Mouse (Mus musculus): Measurements from ENCODE around the gene St3gal3.

Gene St3gal3

DNA sequence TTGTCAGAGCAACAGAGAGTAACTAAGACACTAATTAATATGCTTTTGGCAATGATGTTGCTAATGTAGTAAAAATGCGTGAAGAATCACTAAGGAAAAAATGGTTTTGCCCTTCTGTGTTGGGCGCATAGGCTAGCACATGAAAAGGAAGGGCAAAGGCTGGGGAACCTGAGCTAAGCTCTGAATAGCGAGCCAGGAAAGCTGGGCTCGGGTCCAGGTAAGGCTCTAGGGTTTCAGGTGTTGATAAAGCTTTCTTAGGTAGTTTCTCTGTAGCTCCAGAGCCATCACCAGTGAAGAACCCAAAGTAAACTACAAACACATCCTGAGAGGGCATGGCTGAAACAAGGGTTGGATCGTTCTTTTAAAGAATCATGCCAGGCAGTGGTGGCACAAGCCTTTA is 6.8 kb upstream of the St3gal3 start:
- DNase-seq (ENCODE audit: low read depth, low spot score), result no peak

DNA sequence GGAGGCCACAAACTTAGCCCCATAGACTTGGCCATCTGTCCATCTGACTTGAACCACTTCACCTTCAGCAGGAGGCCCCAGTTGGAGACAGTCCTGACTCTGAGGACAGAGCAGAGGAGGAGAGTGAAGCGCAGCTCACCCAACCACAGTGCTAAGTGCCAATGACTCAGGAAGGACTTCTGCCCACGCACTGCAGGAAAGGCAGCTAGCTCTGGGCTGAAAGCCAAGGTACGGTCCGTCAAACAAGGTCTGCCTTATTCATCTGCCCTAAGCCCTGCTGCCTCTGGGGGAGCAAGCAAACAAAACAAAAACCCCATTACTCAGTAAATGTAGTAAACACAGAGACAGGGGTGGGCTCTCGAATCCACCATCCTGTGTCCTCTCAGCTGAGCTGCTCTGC is 4.2 kb upstream of the St3gal3 start:
- peak; percentile 99 for DNase-seq (ENCODE audit: low read depth, low spot score)

- no peak for DNase-seq (ENCODE audit: low read depth, low spot score)
These were observed 3.1 kb upstream of the St3gal3 start for GRCm38 (mm10) chr4:118137857-118138256.

DNA sequence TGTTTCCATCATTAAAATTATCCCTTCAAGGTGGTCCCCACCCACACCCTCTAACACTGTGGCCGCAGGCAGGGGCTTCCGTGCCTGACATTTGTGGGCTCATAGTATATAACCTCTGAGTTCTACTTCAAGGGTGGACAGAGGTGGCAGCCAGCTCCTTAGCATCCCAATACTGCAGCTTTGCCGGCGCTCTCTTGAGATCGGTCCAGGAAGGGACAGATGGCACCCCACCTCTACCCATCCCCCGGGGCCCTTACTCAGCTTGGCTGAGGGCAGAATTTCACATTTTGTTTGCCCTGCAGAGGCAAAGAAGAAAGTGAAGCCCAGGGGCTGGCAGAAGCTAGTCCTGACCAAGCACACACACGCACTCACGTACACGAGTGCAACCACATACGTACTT is 2.6 kb upstream of the St3gal3 start:
- no peak for DNase-seq (ENCODE audit: low read depth, low spot score)

DNA sequence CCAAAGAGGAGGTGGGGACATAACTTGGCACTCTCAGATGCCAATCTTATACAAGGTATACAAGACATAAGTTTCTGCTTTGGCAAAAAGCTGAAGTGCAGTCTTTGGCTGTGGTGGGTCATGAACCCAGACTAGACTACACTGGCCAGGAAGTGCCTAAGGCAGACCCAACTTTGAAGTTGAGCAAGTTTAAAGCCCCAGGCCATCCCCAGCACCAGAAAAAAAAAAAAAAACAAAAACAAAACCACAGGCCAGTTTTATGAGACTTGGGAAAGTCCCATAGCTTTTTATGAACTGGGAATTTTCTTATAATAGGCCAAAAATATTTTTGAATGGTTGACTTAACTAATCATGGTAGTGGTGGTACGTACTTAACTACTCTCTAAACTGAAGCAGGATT is 700 bp upstream of the St3gal3 start:
- DNase-seq (ENCODE audit: low read depth, low spot score), result peak; percentile 74

- no peak for DNase-seq (ENCODE audit: low read depth, low spot score)
These were observed 3.4 kb downstream of the St3gal3 start for GRCm38 (mm10) chr4:118131329-118131728.

- DNase-seq (ENCODE audit: low read depth, low spot score), result peak; percentile 41
These were observed 11.5 kb downstream of the St3gal3 start for GRCm38 (mm10) chr4:118123030-118123704.

DNA sequence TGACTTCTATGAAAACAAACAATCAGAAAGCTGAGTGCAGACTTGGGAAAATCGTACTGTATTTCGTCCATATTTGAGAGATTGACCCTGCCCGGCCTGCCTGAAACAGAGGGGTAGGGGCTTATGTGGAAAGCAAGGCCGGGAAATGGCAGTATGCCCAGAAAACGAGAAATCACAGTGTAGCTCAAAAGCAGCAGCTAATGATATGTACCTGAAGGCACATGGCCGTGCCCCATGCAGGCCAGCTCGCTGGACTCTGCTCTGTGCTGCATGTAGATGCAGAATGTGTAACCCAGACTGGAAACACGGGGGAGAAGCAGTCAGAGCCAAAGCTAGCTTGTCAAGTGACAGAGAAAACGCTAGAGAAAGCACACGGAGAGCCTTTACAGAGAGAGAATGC is 12.6 kb downstream of the St3gal3 start:
- DNase-seq (ENCODE audit: low read depth, low spot score), result no peak

- no peak for DNase-seq (ENCODE audit: low read depth, low spot score)
These were observed 17.1 kb downstream of the St3gal3 start for GRCm38 (mm10) chr4:118117565-118117964.

GRCm38 (mm10) chr4:118116098-118116497 is 18.6 kb downstream of the St3gal3 start:
- no peak for DNase-seq (ENCODE audit: low read depth, low spot score)

- DNase-seq (ENCODE audit: low read depth, low spot score), result no peak
These were observed 19.6 kb downstream of the St3gal3 start for GRCm38 (mm10) chr4:118115132-118115531.

- DNase-seq (ENCODE audit: low read depth, low spot score), result no peak
These were observed 22.1 kb downstream of the St3gal3 start for GRCm38 (mm10) chr4:118112601-118113000.

GRCm38 (mm10) chr4:118109649-118110048 is 25.1 kb downstream of the St3gal3 start:
- DNase-seq (ENCODE audit: low read depth, low spot score), result no peak

DNA sequence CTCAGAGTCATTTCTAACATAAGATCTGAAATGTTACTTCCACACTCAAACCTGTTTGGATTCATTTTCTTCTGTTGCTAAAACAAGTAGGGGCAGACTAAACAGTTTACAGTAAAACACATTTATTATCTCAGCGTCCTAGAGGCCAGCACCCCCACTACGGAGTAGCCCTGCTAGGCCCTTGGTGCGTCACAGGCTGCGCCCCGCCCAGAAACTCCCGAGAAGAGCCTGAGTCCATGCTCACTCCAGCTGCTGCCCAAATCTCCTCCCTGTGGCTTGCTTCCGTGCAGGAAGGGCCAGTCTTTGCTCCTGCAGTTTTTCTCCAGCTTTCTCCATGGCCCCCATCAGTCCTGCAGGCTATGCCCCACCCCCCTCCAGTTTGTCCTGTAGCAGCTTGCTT is 25.9 kb downstream of the St3gal3 start:
- DNase-seq (ENCODE audit: low read depth, low spot score), result no peak

GRCm38 (mm10) chr4:118105256-118106053 is 29.3 kb downstream of the St3gal3 start:
- no peak for DNase-seq (ENCODE audit: low read depth, low spot score)

- peak; percentile 64 for DNase-seq (ENCODE audit: low read depth, low spot score)
These were observed 31.4 kb downstream of the St3gal3 start for GRCm38 (mm10) chr4:118103280-118103830.

- DNase-seq (ENCODE audit: low read depth, low spot score), result no peak
These were observed 33.2 kb downstream of the St3gal3 start for GRCm38 (mm10) chr4:118101497-118101896.

DNA sequence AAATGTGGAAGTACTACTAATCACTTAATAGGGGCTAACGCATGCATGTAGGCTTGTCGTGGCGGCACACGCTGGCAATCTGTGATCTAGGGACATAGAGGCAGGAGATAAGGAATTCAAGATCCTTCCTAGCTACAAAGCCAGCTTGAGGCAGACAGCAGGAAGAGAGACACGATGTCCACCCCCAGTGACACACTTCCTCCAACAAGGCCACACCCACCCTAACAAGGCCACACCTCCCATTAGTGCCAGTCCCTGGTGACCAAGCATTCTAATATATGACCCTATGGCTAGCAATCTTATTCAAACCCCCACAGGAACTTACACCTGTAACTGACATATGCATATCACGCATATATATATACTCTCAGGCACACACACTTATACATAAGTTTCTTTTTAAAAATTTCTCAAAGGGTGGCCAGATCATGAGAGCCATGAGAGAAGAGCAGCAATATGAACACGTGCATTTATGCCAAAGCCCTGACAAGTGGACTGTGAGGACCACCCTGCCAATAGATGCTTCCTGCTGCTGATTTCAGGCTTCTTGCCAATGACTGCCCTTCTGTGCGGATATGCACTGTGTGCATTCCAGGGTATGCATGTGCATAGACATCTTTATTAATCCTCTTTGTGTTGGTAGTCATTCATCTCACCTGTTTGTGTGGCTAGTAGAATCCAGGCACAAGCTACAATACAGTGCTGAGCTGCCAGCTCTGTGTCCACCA is 34.9 kb downstream of the St3gal3 start:
- no peak for DNase-seq (ENCODE audit: low read depth, low spot score)

DNA sequence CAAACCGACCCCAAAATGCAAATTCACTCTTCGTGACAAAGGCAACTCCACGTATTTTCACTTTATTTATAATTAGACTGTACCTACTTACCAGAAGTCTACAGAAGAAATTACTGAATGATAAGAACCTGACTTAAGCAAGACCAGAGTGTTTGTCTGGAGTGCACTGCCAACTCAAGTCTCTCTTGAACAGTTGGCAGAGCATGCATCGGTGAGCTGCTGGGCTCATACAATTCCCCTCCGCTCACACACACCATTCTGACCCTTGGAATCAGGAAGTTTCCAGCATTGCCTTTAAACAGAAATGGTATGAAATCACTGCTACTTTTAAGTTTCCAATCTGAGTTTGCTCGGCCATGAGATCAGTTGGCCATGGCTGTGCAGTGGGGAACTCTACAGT is 36.1 kb downstream of the St3gal3 start:
- DNase-seq (ENCODE audit: low read depth, low spot score), result no peak

GRCm38 (mm10) chr4:118096069-118096468 is 38.6 kb downstream of the St3gal3 start:
- no peak for DNase-seq (ENCODE audit: low read depth, low spot score)

- DNase-seq (ENCODE audit: low read depth, low spot score), result no peak
These were observed 41.8 kb downstream of the St3gal3 start for GRCm38 (mm10) chr4:118092784-118093457.

DNA sequence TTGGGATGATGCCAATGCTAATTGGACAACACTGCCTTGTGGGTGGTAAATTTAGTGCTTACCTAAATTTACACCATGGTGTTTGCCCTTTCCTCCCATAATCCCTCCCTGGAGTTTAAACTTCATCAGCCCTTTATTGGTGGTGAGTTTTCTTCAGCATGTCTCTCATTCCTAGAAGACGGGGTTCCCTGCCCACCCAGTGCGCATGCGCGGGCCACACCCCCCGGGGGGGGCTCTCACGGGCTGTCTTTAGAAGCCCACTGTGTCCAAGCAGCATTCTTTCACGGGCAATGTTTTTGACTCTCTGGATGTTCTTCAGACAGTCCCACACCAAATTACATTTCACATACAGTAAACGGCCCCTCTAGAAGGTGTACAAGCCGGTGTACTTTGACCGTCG is 44.3 kb downstream of the St3gal3 start:
- DNase-seq (ENCODE audit: low read depth, low spot score), result no peak
